Mouse (Mus musculus) gastrocnemius, adult 2 months (tissue): ENCODE results near the gene Triap1. TPM values are rescaled to one million over a fixed set of nuclear protein-coding genes. Genes with fewer than 3 reads are reported as not detected.
"Not testable (repeated sequence)": the region's sequence is repeated elsewhere in the genome, so short reads cannot be mapped to it uniquely, and the experiment has no call there.

Experiments used
- DNase-seq: peaks from one replicate; pipeline ENCODE4 v3.0.0; 2022
- H3K27ac ChIP-seq: fragments of 200-600 bp; 2 replicates; pipeline ENCODE4 v1.8.1; 2022; ENCODE audit warnings: mild to moderate bottlenecking
- H3K4me3 ChIP-seq: fragments of 200-600 bp; 2 replicates; pipeline ENCODE4 v1.8.1; 2022; ENCODE audit warnings: mild to moderate bottlenecking, moderate library complexity
- CTCF ChIP-seq: fragments of 200-600 bp; IDR thresholded peaks from 2 replicates; pipeline ENCODE4 v1.8.1; 2022; ENCODE audit warnings: antibody characterized with exemption, mild to moderate bottlenecking, moderate library complexity
- intact Hi-C: fragments of 180-260 bp; cut with DNase I; formaldehyde crosslinking; loops from one replicate; pipeline ENCODE4 v1.15.1; 2025
- long read RNA-seq, 2 experiments: library from polyadenylated mRNA; stranded (forward); transcript quantifications; one replicate each; pipeline ENCODE4 v2.0.0; 2021
- total RNA-seq, 2 experiments: library from RNA; stranded (reverse); gene quantifications; 2 replicates each; pipeline ENCODE4 v1.2.3; 2021

The Triap1 gene
- total RNA-seq = 10 to 100 TPM; 19.1 to 20.3 TPM
- long read RNA-seq, experiment 1, transcript Triap1-201 (2 exons, 1,088 nt) = major isoform, 17 of 18 reads
- long read RNA-seq, experiment 1, partial matches to known transcripts = 1 of 18 reads
- long read RNA-seq, experiment 1, other reads (novel, unspliced or antisense) = 0 of 18 reads
- long read RNA-seq, experiment 2, transcript Triap1-201 (2 exons, 1,088 nt) = major isoform, 18 of 21 reads
- long read RNA-seq, experiment 2, partial matches to known transcripts = 3 of 21 reads
- long read RNA-seq, experiment 2, other reads (novel, unspliced or antisense) = 0 of 21 reads

DNA sequence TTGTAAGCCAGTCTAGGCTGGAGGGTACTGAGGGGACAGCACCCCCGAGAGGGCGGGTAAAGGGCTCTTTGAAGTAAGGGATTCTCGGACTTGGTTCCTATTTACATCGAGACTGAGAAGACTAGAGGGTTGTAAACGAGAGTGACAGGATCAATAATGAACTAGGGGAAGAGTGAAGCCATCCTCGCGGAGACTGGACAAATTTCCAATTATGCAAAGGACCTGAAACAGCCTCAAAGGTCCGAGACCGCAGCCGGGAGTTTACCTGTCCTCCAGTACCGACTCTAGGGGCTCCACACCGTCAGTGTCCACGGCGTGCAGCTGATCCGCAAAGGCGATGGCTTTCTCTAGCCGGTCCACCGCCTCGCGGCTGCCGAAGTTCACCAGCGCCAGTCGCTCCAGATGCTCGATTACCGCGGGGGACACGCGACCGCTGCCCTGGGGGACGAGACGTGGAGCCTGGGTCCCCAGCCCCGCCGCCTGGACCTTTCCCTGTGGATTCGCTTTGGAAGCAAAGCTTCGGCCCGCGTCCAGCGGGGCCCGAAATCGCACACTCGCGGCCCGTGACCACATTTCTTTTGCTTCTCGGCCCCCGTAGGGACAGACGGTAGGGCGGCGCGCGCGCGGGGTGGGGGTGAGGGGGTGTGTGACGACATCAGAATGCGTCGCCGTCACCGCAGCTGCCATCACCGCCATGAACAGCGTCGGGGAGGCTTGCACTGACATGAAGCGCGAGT lies at the start of gene Triap1, which contains the start of gene Gatc:
Triap1 (plus strand) TSS at position 649 of the 737 bp plus-strand sequence.
Gatc (minus strand) TSS at position 602 of the 737 bp plus-strand sequence.
- Histone ChIP-seq H3K4me3 (peak within 1 kb of the TSS; percentile 99), H3K27ac (peak within 1 kb of the TSS; percentile 98)
- intact Hi-C loops = loop anchor here (5.0 kb wide), 1 partner anchor 58 kb away; no protein-coding TSS in a partner anchor
- peak; percentile 94 for DNase-seq
- no peak for TF ChIP-seq CTCF

DNA sequence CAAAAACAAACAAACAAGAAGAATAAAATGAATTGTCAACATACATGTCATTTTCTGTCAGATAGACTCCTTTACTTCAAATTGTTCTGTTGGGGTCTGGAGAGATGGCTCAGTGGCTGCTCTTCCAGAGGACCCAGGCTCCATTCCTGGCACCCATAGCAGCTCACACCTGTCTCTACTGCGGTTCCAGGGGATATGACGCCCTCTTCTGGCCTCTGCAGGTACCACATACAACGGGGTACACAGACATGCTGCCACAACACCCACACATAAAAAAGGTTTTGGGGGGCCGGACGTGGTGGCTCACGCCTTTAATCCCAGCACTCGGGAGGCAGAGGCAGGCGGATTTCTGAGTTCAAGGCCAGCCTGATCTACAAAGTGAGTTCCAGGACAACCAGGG lies 46.9 kb upstream of the Triap1 start:
- intact Hi-C loops = no loop called here
- no peak for DNase-seq
- Histone ChIP-seq H3K27ac (no peak overlapping the region), H3K4me3 (no peak overlapping the region)
- peak; percentile 33; the same call in 1 of the 2 replicates for TF ChIP-seq CTCF

DNA sequence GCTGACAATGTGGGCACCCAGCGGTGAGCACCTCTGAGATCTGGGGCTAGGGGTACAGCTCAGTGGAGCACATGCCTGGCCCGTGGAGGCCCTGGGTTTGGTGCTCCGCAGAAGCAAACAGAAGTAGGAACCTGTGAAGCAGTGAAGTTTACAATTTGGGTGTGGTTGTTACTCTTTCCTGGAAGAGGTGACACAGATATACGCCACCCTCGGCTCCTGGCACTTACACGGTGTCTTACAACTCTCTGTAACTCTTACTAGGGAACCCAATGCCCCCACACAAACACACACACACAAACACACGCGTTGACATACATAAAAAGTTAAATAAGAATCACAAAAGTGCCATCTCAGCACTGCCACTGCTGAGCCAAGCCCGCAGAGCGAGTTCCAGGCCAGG lies 44.7 kb upstream of the Triap1 start:
- no peak overlapping the region for H3K4me3 ChIP-seq
- DNase-seq = no peak
- intact Hi-C loops = no loop called here
- H3K27ac ChIP-seq = no peak overlapping the region
- TF ChIP-seq CTCF = no peak

GRCm38 (mm10) chr5:115300035-115300744 lies 40.8 kb upstream of the Triap1 start:
- H3K27ac ChIP-seq = peak overlapping the region; percentile 87
- intact Hi-C loops = loop anchor here (2.0 kb wide), 1 partner anchor 49 kb away; the partner anchor contains the start of gene Cox6a1
- peak; percentile 71 for DNase-seq
- H3K4me3 ChIP-seq = peak overlapping the region; percentile 92
- peak; percentile 38 for TF ChIP-seq CTCF

DNA sequence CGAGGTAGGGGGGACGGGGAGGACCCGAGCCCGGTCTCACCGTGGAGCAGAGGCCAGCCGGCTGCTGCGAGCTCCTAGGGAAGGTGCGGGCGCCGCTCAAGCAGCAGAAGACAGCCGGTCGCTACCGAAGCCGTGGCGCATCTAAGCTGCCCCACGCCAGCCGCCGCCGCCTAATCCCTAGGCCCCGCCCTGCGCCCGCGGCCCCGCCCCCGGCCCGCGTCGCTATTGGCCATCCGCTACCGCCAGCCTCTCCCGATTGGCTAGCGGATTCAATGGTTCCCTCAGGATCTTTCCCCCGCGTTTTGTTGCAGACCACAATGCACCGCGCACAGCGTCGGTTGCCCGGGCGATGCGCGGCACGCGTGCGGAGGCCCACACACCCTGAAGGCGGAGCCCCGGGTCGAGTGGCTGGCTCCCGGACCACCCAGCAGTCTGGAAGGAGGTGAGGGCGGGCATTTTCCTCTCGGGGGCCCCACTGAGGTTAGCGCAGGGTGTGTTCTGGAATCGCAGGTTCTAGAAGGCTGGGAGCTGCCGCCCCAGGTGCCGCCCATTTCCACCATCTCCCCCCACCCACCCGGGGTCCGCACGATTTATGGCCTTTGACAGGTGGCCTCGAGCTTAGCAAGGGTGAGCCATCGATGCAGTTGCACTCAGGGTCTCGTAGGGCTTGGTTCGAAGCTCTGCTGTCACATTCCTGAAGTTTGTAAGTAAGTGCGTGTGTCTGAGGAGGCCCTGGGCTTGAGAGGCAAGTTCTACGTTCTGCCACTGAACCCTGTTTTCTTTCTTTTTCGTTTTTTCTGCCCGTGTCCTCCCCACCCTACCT lies 40.0 kb upstream of the Triap1 start, which contains the start of gene Dynll1:
Dynll1 (minus strand) TSS at position 208 of the 823 bp plus-strand sequence.
- 0 out of 2 replicates have a peak, but pooled peaks have one; percentile 3 for TF ChIP-seq CTCF
- intact Hi-C loops = loop anchor here (2.0 kb wide), 1 partner anchor 48 kb away; the partner anchor contains the start of gene Cox6a1
- peak; percentile 99 for DNase-seq
- peak within 1 kb of the TSS; percentile 87 for H3K27ac ChIP-seq
- peak within 1 kb of the TSS; percentile 92 for H3K4me3 ChIP-seq

GRCm38 (mm10) chr5:115301615-115302014 lies 39.4 kb upstream of the Triap1 start:
- no peak for DNase-seq
- H3K27ac ChIP-seq = peak overlapping the region; percentile 76
- TF ChIP-seq CTCF = no peak
- intact Hi-C loops = loop anchor here (2.0 kb wide), 1 partner anchor 47 kb away; the partner anchor contains the start of gene Cox6a1
- H3K4me3 ChIP-seq = peak overlapping the region; percentile 92

DNA sequence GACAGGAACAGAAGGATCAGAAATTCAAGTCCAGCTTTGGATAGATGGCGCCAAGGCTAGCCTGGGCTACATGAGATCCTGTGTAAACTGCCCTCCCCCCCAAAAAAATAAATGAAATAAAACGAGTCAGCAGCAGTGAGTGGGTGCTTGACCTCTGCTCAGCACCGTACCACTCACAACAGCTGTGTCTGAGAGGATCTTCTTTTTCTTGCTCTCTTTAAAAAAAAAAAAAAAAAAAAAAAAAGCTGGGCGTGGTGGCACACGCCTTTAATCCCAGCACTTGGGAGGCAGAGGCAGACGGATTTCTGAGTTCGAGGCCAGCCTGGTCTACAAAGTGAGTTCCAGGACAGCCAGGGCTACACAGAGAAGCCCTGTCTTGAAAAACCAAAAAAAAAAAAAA lies 38.8 kb upstream of the Triap1 start:
- H3K27ac ChIP-seq, H3K4me3 ChIP-seq, intact Hi-C loops, DNase-seq: not testable (repeated sequence)

- TF ChIP-seq CTCF = no peak
- intact Hi-C loops = no loop called here
- H3K27ac ChIP-seq = no peak overlapping the region
- no peak overlapping the region for H3K4me3 ChIP-seq
- no peak for DNase-seq
Observed at GRCm38 (mm10) chr5:115312354-115312753, 28.7 kb upstream of the Triap1 start.

GRCm38 (mm10) chr5:115312816-115313667 lies 28.0 kb upstream of the Triap1 start:
- no peak overlapping the region for H3K27ac ChIP-seq
- no peak for DNase-seq
- intact Hi-C loops = no loop called here
- H3K4me3 ChIP-seq = no peak overlapping the region
- no peak for TF ChIP-seq CTCF

DNA sequence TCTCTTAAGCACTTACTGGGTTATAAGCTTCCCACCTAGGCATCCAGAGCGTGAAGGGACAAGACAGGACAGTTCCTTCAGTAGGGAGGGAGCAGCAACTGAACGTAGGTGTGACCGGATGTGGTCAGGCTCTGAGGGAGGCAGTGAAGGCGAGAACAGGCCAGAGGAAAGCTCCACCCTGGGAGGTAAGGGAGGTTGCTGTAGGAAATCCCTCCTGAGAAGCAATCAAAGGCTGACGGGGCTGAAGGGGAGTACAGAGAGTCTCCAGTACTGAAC lies 27.4 kb upstream of the Triap1 start:
- no peak for TF ChIP-seq CTCF
- no peak for DNase-seq
- H3K4me3 ChIP-seq = no peak overlapping the region
- H3K27ac ChIP-seq = no peak overlapping the region
- intact Hi-C loops = no loop called here
